Mouse (Mus musculus) erythroblast, embryonic 14.5 days (primary cell): ENCODE measurements around the gene Plekha1. TPM values are rescaled to one million over a fixed set of nuclear protein-coding genes. Genes with fewer than 3 reads are reported as not detected.

Experiments used
- H3K27me3 ChIP-seq: 2 replicates; pipeline ENCODE4 v1.6.1; 2012; ENCODE audit warnings: inconsistent platforms; ENCODE audit not compliant: control insufficient read depth
- H3K36me3 ChIP-seq: 2 replicates; pipeline ENCODE4 v1.6.1; 2012; ENCODE audit warnings: mild to moderate bottlenecking, inconsistent platforms; ENCODE audit not compliant: control insufficient read depth
- H3K4me1 ChIP-seq: 2 replicates; pipeline ENCODE4 v1.6.1; 2012; ENCODE audit warnings: inconsistent platforms; ENCODE audit not compliant: control insufficient read depth
- H3K4me3 ChIP-seq: replicated peaks from 2 replicates; pipeline ENCODE3; 2012; ENCODE audit warnings: moderate library complexity, mild to moderate bottlenecking, inconsistent platforms
- H3K9me3 ChIP-seq: 2 replicates; pipeline ENCODE4 v1.6.1; 2012; ENCODE audit warnings: low read length, inconsistent platforms, mixed read lengths; ENCODE audit not compliant: control insufficient read depth
- GATA1 ChIP-seq: IDR thresholded peaks from 2 replicates; pipeline ENCODE4 v1.6.1; 2012; ENCODE audit warnings: low read length, inconsistent platforms, mixed read lengths
- TAL1 ChIP-seq: IDR thresholded peaks from 3 replicates; pipeline ENCODE4 v1.6.1; 2012; ENCODE audit warnings: low read length, inconsistent platforms, mixed read lengths
- polyA plus RNA-seq: library from polyadenylated mRNA; stranded (reverse); fragments of >175 nt; gene quantifications from 2 replicates; pipeline ENCODE4 v1.2.3, GENCODE M21; 2012

Gene Plekha1
- polyA plus RNA-seq, 1 experiment: not detected

DNA sequence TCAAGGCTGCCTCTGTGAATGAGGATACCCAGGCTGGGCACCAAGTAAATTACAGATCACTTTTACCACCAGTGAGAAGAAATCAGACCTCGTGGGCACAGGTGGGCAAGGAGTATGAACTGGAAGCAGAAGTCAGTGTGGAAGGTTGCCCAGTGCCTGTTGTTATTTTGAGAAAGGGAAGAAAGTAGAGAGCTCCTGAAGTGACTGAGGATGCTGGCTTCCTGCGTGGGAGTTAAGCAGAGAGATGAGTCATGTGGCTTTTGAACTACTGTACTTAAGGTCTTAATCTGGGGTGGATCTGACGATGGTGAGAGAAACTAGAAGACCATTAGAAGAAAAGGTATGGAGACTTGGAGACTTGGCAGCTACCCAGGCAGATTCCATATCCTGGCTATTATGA is 20.7 kb downstream of the Plekha1 start:
- Histone ChIP-seq H3K27me3 (no peaks in the 10 kb centered on the region), H3K36me3 (no peaks in the 10 kb centered on the region; the same call in 1 of the 2 replicates), H3K4me1 (no peaks in the 10 kb centered on the region), H3K9me3 (no peaks in the 10 kb centered on the region), H3K4me3 (no peak overlapping the region)
- no peak for TF ChIP-seq TAL1

DNA sequence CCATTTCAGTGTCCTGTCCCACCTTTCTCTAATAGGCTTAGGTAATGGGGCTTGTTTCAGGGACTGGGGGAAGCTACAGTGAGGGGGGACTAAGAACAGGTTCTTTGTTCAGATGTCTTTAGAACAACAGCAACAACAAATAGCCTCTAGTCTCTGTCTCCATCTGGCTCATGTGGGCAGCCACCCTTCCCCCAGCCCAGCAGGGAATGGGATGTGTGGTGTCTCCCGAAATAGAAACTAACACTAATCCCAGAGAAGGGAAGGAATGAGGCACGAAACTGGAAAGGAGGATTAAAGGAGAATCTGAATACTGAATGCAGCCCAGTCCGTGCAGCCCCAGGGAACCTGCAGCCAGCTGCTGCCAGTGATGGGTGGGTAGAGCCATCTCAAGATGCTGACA is 22.4 kb downstream of the Plekha1 start:
- Histone ChIP-seq H3K27me3 (no peaks in the 10 kb centered on the region), H3K4me3 (no peak overlapping the region), H3K4me1 (no peaks in the 10 kb centered on the region), H3K36me3 (no peaks in the 10 kb centered on the region; the same call in 1 of the 2 replicates), H3K9me3 (no peaks in the 10 kb centered on the region)
- TF ChIP-seq GATA1 (no peak), TAL1 (no peak)

DNA sequence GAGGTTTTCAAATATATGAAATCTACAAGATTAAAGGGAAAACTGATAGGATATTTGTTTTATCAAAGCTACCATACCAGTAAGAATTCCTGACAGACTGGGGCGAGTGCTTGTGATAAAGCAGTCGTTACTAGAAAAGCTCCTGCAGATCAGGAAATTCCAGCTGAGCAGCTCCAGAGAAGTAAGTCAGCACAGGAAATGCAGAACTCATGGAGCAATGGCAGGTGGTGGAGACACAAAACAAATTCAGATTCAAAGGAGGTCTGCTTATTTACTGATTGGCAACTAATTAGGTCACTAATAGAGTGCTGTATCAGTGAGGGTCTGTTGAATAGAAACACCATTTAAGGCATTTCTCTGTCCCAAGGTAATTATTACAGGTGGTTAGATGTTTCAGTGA is 25.3 kb downstream of the Plekha1 start:
- Histone ChIP-seq H3K4me1 (no peaks in the 10 kb centered on the region), H3K9me3 (no peaks in the 10 kb centered on the region), H3K27me3 (no peaks in the 10 kb centered on the region), H3K4me3 (no peak overlapping the region), H3K36me3 (no peaks in the 10 kb centered on the region; the same call in 1 of the 2 replicates)
- TF ChIP-seq GATA1 (no peak), TAL1 (no peak)

DNA sequence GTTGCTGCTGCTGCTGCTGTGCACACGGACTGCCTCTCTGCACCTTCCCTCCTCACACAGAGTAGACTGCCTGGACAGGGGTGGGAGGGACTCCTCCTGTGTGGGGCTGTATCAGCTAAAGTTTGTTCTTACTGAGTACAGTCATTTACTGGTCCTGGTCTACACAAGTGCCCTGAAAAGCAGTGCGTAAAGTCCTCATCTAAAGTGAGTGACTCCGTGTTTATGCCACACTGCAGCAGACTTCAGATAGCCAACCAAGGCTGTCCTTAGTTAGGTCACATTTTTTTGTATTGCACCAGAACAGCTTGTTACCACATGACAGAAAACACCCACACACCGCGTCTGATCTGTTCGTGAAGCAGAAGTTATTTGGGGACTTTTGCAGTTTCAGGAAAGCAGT is 27.4 kb downstream of the Plekha1 start:
- H3K9me3 ChIP-seq: no peaks in the 10 kb centered on the region
- no peaks in the 10 kb centered on the region for H3K4me1 ChIP-seq
- no peaks in the 10 kb centered on the region for H3K27me3 ChIP-seq
- TF ChIP-seq GATA1 (no peak), TAL1 (no peak)
- no peak overlapping the region for H3K4me3 ChIP-seq
- H3K36me3 ChIP-seq: no peaks in the 10 kb centered on the region

DNA sequence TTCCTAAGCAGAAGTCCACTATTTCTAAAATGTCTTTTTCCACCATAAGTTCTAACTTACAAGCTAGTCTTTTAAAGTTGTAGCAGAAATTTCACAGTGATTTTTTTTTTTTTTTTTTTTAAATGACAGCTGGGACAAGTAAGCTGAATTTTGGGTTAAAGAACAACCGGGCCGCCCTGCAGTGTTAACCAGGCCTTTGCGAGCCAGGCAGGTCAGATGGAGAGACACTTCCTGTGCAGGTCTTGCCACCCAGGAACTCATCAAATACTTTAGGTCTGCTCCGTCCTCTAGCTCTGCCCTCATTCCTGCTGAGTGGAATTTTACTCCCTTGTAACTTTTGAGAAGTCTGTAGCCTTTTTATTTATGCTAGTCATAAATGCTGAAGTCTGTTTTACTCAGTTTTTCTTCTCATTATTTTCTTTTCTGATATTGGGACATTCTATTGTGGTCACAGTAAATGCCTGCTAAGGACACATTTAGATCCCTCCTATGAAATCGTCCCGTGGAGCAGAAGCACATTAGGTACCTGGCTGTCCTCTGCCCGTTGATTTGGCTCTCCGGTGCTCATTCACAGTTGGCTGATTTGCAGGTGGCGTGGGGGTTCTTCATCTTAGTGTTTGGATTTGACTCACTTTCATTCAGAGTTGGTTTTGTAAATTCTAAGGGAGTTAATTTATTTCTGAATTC is 29.5 kb downstream of the Plekha1 start:
- Histone ChIP-seq H3K36me3 (no peaks in the 10 kb centered on the region), H3K4me3 (no peak overlapping the region), H3K4me1 (no peaks in the 10 kb centered on the region), H3K27me3 (no peaks in the 10 kb centered on the region), H3K9me3 (no peaks in the 10 kb centered on the region)
- no peak for TF ChIP-seq TAL1

DNA sequence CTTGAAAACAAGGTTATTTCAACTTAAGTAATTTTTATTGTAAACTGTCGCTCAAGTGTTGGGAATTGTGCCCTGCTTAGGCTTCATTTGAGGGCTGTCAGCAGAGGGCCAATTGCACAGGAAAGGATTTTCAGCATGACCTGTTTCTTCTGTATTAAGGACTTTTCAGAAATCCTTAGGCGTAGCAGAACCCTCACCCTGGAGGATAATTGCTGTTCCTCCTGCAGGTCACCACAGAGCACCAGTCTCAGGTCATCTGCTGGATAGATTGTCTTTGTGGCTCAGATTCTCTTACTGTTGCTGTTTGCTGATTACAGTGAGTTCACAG is 30.0 kb downstream of the Plekha1 start:
- no peak overlapping the region for H3K4me3 ChIP-seq
- no peak for TF ChIP-seq GATA1
- no peak for TF ChIP-seq TAL1
- no peaks in the 10 kb centered on the region; the same call in 1 of the 2 replicates for H3K36me3 ChIP-seq
- H3K4me1 ChIP-seq: no peaks in the 10 kb centered on the region
- no peaks in the 10 kb centered on the region for H3K9me3 ChIP-seq
- no peaks in the 10 kb centered on the region for H3K27me3 ChIP-seq

DNA sequence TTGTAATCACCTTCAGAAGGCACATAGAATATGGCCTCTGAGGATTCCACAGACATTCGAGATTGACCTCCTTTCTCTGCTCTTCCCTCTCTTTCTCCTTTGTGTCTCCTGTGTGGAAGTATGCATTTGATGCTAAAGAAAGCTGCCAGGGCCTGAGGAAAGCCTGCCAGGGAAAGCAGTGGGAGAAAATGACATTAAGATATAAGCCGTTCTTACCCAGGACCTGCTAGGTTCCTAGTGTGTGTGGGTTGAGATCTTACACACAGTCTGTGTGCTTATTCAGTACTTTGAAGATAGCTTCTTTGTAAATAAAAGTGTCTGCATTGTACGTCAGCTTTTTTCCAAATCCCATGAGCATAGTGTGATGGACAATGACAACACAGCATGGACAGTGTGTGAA is 30.5 kb downstream of the Plekha1 start:
- H3K4me1 ChIP-seq: no peaks in the 10 kb centered on the region
- H3K9me3 ChIP-seq: no peaks in the 10 kb centered on the region
- no peak overlapping the region for H3K4me3 ChIP-seq
- no peak for TF ChIP-seq TAL1
- no peak for TF ChIP-seq GATA1
- no peaks in the 10 kb centered on the region; the same call in 1 of the 2 replicates for H3K36me3 ChIP-seq
- H3K27me3 ChIP-seq: no peaks in the 10 kb centered on the region

DNA sequence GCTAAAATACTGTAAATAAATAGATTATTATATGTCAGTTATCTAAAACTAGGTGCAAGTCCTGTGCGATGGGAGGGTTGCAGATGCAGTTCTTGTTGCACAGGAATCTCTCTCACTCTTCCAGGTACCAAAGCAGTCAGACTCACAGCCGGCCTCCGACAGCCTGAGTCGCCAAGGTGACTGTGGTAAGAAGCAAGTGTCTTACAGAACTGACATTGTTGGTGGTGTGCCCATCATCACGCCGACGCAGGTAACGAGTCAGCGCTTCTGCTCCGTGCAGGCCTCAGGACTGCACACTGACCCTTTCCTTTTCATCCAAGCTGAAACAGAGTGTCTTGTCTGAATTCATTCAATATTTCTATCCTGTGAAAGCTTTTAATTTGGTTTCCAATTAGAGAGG is 31.6 kb downstream of the Plekha1 start:
- H3K27me3 ChIP-seq: no peaks in the 10 kb centered on the region
- TF ChIP-seq GATA1 (no peak), TAL1 (no peak)
- no peaks in the 10 kb centered on the region for H3K4me1 ChIP-seq
- no peaks in the 10 kb centered on the region; the same call in 1 of the 2 replicates for H3K36me3 ChIP-seq
- H3K4me3 ChIP-seq: no peak overlapping the region
- H3K9me3 ChIP-seq: no peaks in the 10 kb centered on the region

DNA sequence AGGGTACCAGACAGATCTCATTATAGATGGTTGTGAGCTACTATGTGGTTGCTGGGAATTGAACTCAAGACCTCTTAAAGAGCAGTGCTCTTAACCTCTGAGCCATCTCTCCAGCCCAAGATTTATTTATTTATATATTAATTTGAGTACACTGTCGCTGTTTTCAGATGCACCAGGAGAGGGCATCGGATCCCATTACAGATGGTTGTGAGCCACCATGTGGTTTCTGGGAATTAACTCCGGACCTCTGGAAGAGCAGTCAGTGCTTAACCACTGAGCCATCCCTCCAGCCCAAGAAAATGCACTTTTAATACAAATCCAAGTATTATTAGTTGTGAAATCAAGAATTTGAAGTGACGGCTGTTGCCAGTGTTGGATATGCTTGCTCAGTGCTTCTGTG is 32.8 kb downstream of the Plekha1 start:
- TF ChIP-seq TAL1 (no peak), GATA1 (no peak)
- Histone ChIP-seq H3K4me3 (no peak overlapping the region), H3K27me3 (no peaks in the 10 kb centered on the region), H3K36me3 (no peaks in the 10 kb centered on the region; the same call in 1 of the 2 replicates), H3K4me1 (no peaks in the 10 kb centered on the region), H3K9me3 (no peaks in the 10 kb centered on the region)
